Mouse (Mus musculus) MEL (cell line): ENCODE measurements around the gene Hpd. TPM values are rescaled to one million over a fixed set of nuclear protein-coding genes. Genes with fewer than 3 reads are reported as not detected.
"Not testable (repeated sequence)": the region's sequence is repeated elsewhere in the genome, so short reads cannot be mapped to it uniquely, and the experiment has no call there.

Experiments used
- DNase-seq: peaks from one replicate; pipeline ENCODE4 v3.0.0; 2011; ENCODE audit warnings: low read depth, low spot score
- H3K27ac ChIP-seq: 2 replicates; pipeline ENCODE4 v1.5.1; 2012; ENCODE audit warnings: low read depth, mild to moderate bottlenecking, control low read depth, low read length, moderate library complexity; ENCODE audit not compliant: control insufficient read depth
- H3K27me3 ChIP-seq, 2 experiments: fragments of 150-350 bp in 1 of 2; sonication (generic) in 1 of 2; 2 replicates each; pipeline ENCODE4 v1.6.1; 2012; ENCODE audit warnings: low read length in 2 of 2, mild to moderate bottlenecking in 2 of 2, improper control_type of control experiment in 1 of 2, moderate library complexity in 1 of 2; ENCODE audit not compliant: insufficient read depth in 2 of 2, control insufficient read depth in 1 of 2
- H3K36me3 ChIP-seq, 2 experiments: 2 replicates each; pipeline ENCODE4 v1.6.1; 2012 to 2014; ENCODE audit warnings: low read length in 2 of 2, improper control_type of control experiment in 1 of 2, inconsistent platforms in 1 of 2, mild to moderate bottlenecking in 1 of 2; ENCODE audit not compliant: insufficient read depth in 2 of 2, control insufficient read depth in 1 of 2
- H3K4me1 ChIP-seq, 2 experiments: fragments of 150-350 bp in 1 of 2; sonication (generic) in 1 of 2; 2 replicates each; pipeline ENCODE4 v1.6.1; 2012; ENCODE audit warnings: low read length in 2 of 2, improper control_type of control experiment in 1 of 2, mild to moderate bottlenecking in 1 of 2; ENCODE audit not compliant: insufficient read depth in 2 of 2, control insufficient read depth in 1 of 2
- H3K4me3 ChIP-seq, 2 experiments: fragments of 150-350 bp in 1 of 2; sonication (generic) in 1 of 2; 2 replicates each; pipeline ENCODE4 v1.5.1; 2012; ENCODE audit warnings: low read depth in 2 of 2, low read length in 2 of 2, mild to moderate bottlenecking in 2 of 2, moderate library complexity in 2 of 2, control low read depth in 1 of 2, improper control_type of control experiment in 1 of 2; ENCODE audit not compliant: control insufficient read depth in 1 of 2, insufficient read depth in 1 of 2
- H3K79me2 ChIP-seq: 2 replicates; pipeline ENCODE4 v1.6.1; 2012; ENCODE audit warnings: mild to moderate bottlenecking, low read length, moderate library complexity; ENCODE audit not compliant: control insufficient read depth, poor library complexity, insufficient read depth
- H3K9ac ChIP-seq: 2 replicates; pipeline ENCODE4 v1.6.1; 2012; ENCODE audit warnings: low read depth, mild to moderate bottlenecking, control low read depth, low read length, moderate library complexity; ENCODE audit not compliant: control insufficient read depth, poor library complexity, severe bottlenecking
- H3K9me3 ChIP-seq: fragments of 150-350 bp; sonication (generic); replicated peaks from 2 replicates; pipeline ENCODE4 v1.6.1; 2012; ENCODE audit warnings: mild to moderate bottlenecking, low read length, improper control_type of control experiment, moderate library complexity; ENCODE audit not compliant: insufficient read depth
- BHLHE40 ChIP-seq: IDR thresholded peaks from 2 replicates; pipeline ENCODE4 v1.6.1; 2012; ENCODE audit warnings: low read depth, mild to moderate bottlenecking, inconsistent platforms, low read length, improper control_type of control experiment, borderline replicate concordance
- E2F4 ChIP-seq: IDR thresholded peaks from 2 replicates; pipeline ENCODE4 v1.6.1; 2011; ENCODE audit warnings: low read depth, low read length, improper control_type of control experiment, borderline replicate concordance
- ETS1 ChIP-seq: IDR thresholded peaks from 2 replicates; pipeline ENCODE4 v1.6.1; 2012; ENCODE audit warnings: low read depth, mild to moderate bottlenecking, inconsistent platforms, low read length, improper control_type of control experiment, moderate library complexity
- GABPA ChIP-seq: IDR thresholded peaks from 2 replicates; pipeline ENCODE4 v1.6.1; 2012; ENCODE audit warnings: low read depth, mild to moderate bottlenecking, inconsistent platforms, low read length, improper control_type of control experiment, moderate library complexity
- HCFC1 ChIP-seq: IDR thresholded peaks from 2 replicates; pipeline ENCODE4 v1.6.1; 2012; ENCODE audit warnings: low read depth, mild to moderate bottlenecking, inconsistent platforms, low read length, improper control_type of control experiment, moderate library complexity
- KAT2A ChIP-seq: conservative IDR thresholded peaks from 2 replicates; pipeline ENCODE4 v1.6.1; 2012; ENCODE audit warnings: low read depth, low read length, improper control_type of control experiment, inconsistent platforms
- MAFK ChIP-seq: IDR thresholded peaks from 2 replicates; pipeline ENCODE4 v1.6.1; 2011; ENCODE audit warnings: low read depth, mild to moderate bottlenecking, low read length, improper control_type of control experiment, borderline replicate concordance
- MAX ChIP-seq: IDR thresholded peaks from 2 replicates; pipeline ENCODE4 v1.6.1; 2011; ENCODE audit warnings: low read length, improper control_type of control experiment
- MXI1 ChIP-seq: IDR thresholded peaks from 2 replicates; pipeline ENCODE4 v1.6.1; 2011; ENCODE audit warnings: mild to moderate bottlenecking, low read depth, low read length, improper control_type of control experiment
- MYB ChIP-seq: IDR thresholded peaks from 2 replicates; pipeline ENCODE4 v1.6.1; 2011; ENCODE audit warnings: mild to moderate bottlenecking, low read depth, low read length, improper control_type of control experiment
- NELFE ChIP-seq: IDR thresholded peaks from 2 replicates; pipeline ENCODE4 v1.6.1; 2011; ENCODE audit warnings: low read depth, low read length, improper control_type of control experiment
- POLR2A ChIP-seq, 2 experiments: IDR thresholded peaks; 2 replicates each; pipeline ENCODE4 v1.6.1; 2011 to 2012; ENCODE audit warnings: low read length in 2 of 2, mild to moderate bottlenecking in 2 of 2, control low read depth in 1 of 2, improper control_type of control experiment in 1 of 2, low read depth in 1 of 2, moderate library complexity in 1 of 2; ENCODE audit not compliant: control insufficient read depth in 1 of 2, insufficient read depth in 1 of 2, poor library complexity in 1 of 2
- POLR2AphosphoS2 ChIP-seq: IDR thresholded peaks from 2 replicates; pipeline ENCODE4 v1.6.1; 2011; ENCODE audit warnings: low read length, improper control_type of control experiment
- RAD21 ChIP-seq: IDR thresholded peaks from 2 replicates; pipeline ENCODE4 v1.6.1; 2011; ENCODE audit warnings: mild to moderate bottlenecking, low read depth, low read length, improper control_type of control experiment
- RCOR1 ChIP-seq: IDR thresholded peaks from 2 replicates; pipeline ENCODE4 v1.6.1; 2012; ENCODE audit warnings: low read depth, mild to moderate bottlenecking, inconsistent platforms, low read length, improper control_type of control experiment
- SIN3A ChIP-seq: IDR thresholded peaks from 2 replicates; pipeline ENCODE4 v1.6.1; 2012; ENCODE audit warnings: low read length, improper control_type of control experiment, inconsistent platforms
- TAL1 ChIP-seq: IDR thresholded peaks from 2 replicates; pipeline ENCODE4 v1.6.1; 2012; ENCODE audit warnings: mild to moderate bottlenecking, inconsistent platforms, low read length, moderate library complexity, mixed read lengths
- ZMIZ1 ChIP-seq: IDR thresholded peaks from 2 replicates; pipeline ENCODE4 v1.6.1; 2012; ENCODE audit warnings: low read depth, mild to moderate bottlenecking, inconsistent platforms, low read length, improper control_type of control experiment, moderate library complexity
- polyA plus RNA-seq, 2 experiments: library from polyadenylated mRNA; stranded (reverse) in 1 of 2; unstranded in 1 of 2; fragments of >175 nt in 1 of 2; fragments of >200 nt in 1 of 2; gene quantifications; 2 replicates each; pipeline versions ENCODE4 v1.2.1 to v1.2.4; 2012; ENCODE audit warnings: low replicate concordance in 2 of 2, low read depth in 1 of 2; ENCODE audit not compliant: insufficient read length in 2 of 2, insufficient read depth in 1 of 2, missing spikeins in 1 of 2
- total RNA-seq: library from RNA; depleted of rRNA; stranded (reverse); fragments of 300-350 nt; gene quantifications from 2 replicates; pipeline ENCODE4 v1.2.3, GENCODE M21; 2012

The Hpd gene
- total and polyA plus RNA-seq, 3 experiments, result not detected

DNA sequence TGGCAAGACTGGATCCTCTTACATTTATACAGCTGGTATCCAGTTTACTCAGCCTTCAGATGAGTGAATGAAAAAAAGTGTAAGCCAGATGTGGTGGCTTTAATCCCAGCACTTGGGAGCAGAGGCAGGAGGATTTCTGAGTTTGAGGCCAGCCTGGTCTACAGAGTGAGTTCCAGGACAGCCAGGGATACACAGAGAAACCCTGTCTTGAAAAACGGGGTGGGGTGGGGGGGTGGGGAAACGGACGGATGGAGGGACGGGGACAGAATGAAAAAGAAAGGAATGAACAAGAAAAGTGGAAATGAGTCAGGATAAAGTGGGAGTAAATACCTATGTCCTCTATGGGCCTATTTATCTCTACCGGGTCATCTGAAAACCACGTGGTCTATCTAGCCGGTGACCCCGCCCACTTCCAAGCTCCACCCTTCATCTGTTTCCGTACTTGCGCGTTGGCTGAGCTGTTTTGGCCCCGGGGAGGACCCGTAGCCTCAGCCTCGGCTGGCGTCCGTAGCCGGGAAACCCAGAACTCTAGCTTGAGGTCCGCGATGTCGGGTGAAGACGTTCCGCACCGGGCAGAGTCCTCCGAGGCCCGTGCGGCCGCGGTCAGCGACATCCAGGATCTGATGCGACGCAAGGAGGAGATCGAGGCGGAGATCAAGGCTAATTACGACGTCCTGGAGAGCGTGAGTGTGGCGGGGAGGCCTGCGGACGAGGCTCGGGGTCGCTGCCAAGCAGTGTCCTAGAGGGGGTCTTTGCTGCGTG is 45.4 kb upstream of the Hpd start (continued):
- TF ChIP-seq TAL1 (no peak), MXI1 (peak; percentile 97), RAD21 (no peak), KAT2A (peak; percentile 71; the same call in 1 of the 2 replicates), ZMIZ1 (no peak; the same call in 1 of the 2 replicates), ETS1 (peak; percentile 73), MAX (peak; percentile 100), RCOR1 (no peak), SIN3A (peak; percentile 100), HCFC1 (peak; percentile 93), NELFE (peak; percentile 79), POLR2A (IDR thresholded peaks at IDR 0.05; ENCODE audit: control insufficient read depth in 1 of 2, insufficient read depth in 1 of 2, low read depth in 1 of 2, low read length in 2 of 2, poor library complexity in 1 of 2) (peak; percentile 56 to 85; a peak in 3 of 4 replicates), BHLHE40 (no peak), MAFK (peak; percentile 33; the same call in 1 of the 2 replicates), MYB (no peak), GABPA (0 out of 2 replicates have a peak, but pooled peaks have one; percentile 18)

- no peak for TF ChIP-seq E2F4
- no peak for TF ChIP-seq POLR2AphosphoS2
- no peak for TF ChIP-seq MAX
- DNase-seq, result no peak
Measured at GRCm38 (mm10) chr5:123226851-123227250, 44.3 kb upstream of the Hpd start.

DNA sequence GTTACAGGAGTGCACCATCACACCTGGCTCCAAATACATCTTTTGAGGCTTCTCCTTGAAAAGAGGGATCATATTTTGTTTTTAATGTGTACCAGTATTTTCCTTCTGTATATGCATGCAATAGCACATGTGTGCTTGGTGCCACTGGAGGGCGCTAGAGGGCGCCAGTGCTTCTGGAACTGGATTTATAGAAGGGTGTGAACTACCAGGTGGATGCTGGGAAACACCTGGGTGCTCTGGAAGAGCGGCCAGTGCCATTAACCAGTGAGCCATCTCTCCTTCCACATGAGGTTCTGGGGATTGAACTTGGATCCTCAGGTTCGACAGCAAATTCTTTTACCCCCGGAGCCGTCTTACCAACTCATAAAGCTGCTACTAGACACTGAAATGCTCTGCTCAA is 41.3 kb upstream of the Hpd start:
- peaks cover 0 to 19% of the 10 kb centered on the region in 2 experiments; a peak in 2 of 4 replicates for H3K36me3 ChIP-seq
- peak overlapping the region; percentile 51; the same call in 1 of the 2 replicates for H3K9ac ChIP-seq
- not testable (repeated sequence) for H3K4me3 ChIP-seq, H3K79me2 ChIP-seq, H3K27me3 ChIP-seq, H3K9me3 ChIP-seq, DNase-seq
- H3K4me1 ChIP-seq, result peaks cover 9 to 12% of the 10 kb centered on the region in 2 experiments; a peak in 2 of 4 replicates
- H3K27ac ChIP-seq, result peak overlapping the region; percentile 87

More at GRCm38 (mm10) chr5:123226851-123227250, 44.3 kb upstream of the Hpd start:
- Histone ChIP-seq H3K27me3 (no peaks in the 10 kb centered on the region), H3K36me3 (peaks cover 0 to 35% of the 10 kb centered on the region in 2 experiments; a peak in 2 of 4 replicates), H3K9me3 (no peaks in the 10 kb centered on the region), H3K4me3 (no peak overlapping the region), H3K4me1 (peaks cover 9 to 22% of the 10 kb centered on the region in 2 experiments; a peak in 3 of 4 replicates), H3K27ac (no peak overlapping the region), H3K79me2 (peaks cover 21% of the 10 kb centered on the region), H3K9ac (no peak overlapping the region)
